Mouse (Mus musculus) embryo, embryonic 11.5 days (tissue): ENCODE results near the gene Fsd1.
"Not testable (repeated sequence)": the region's sequence is repeated elsewhere in the genome, so short reads cannot be mapped to it uniquely, and the experiment has no call there.

Experiments used
- DNase-seq: peaks from one replicate; pipeline ENCODE4 v3.0.0-alpha.2; 2012; ENCODE audit warnings: low read depth, low spot score

The Fsd1 gene

GRCm38 (mm10) chr17:55986030-55986961 is at the start of gene Fsd1:
Fsd1 (plus strand) TSS chr17:55986509.
- DNase-seq = peak; percentile 66

GRCm38 (mm10) chr17:55944387-55944865 is 41.9 kb upstream of the Fsd1 start:
- not testable (repeated sequence) for DNase-seq

DNA sequence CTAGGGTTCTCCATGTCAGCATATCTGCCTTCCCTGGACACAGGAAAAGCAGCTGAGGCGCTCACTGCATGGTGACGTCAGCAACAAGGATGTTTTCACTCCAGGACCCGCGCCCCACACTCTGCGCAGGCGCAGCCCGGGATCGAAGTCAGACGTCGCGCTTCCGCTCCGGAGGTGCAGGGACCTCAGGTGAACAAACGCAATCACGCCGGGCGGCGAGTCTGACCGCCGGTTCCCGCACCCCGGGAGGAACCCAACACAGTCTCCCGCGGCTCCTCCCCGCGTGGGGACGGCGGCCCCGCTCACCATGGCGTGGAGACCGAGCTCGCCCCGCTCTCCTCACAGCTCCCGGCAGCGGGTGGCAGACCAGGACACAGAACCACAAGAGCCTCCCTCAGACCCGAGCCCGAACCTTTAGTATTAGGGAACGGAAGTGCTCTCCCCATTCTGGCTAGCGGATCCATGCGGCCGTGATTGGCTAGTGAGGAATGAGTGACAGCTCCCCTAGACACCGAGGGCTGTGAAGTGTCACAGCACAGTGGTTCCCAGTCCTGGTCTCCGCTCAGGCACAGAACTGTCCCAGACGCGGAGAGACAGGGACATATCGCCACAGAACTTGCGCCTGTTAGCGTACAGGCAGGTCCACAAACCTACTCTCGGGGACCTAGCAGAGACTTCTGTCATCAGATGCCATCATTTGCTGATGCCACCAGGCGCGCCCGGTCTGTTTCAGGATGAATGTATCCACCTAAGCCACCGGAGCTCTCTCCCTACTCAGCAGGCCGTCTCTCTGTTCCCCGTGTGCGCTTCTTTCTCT is 41.2 kb upstream of the Fsd1 start:
- DNase-seq = not testable (repeated sequence)

DNA sequence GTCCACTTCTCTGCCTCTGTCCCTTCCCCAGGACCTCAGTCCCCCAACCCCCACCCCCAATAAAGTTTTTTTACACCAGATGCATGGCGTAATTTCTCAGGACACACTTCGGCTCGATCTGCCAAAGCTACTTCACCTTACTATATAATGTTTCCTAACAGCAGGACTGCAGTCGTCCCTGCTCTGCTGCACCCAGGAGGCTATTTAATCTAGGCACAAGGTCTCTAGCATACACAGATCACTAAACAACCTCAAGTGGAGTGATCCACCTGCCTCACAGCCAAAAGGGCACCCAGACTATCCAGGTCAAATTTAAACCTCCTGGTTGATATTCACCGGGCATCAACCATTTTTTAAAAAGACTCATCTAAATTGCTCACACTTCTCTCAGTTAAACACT is 40.6 kb upstream of the Fsd1 start:
- DNase-seq = no peak

GRCm38 (mm10) chr17:55948647-55949046 is 37.7 kb upstream of the Fsd1 start:
- no peak for DNase-seq

DNA sequence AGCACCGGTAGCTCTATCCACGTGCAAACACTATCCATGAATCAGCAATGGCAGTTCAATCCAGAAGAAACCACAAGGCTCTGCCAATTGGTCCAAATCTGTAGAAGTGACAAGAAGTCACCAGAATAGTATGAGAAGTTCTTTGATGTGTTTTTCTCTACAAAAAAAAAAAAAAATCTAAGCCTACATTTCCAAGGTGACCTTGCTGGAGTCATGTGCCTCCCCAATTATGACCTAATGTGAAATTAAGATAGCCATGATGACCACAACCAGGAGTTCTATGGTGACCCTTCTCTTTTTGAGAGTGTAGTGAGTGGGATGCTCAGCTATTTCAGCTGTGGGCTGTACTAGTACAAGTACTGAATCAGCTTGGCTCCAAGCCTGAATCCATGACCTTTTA is 36.9 kb upstream of the Fsd1 start, which contains the start of gene Zfp119b:
TSS of gene Zfp119b (minus strand) at position 101 of the 400 bp plus-strand sequence.
- DNase-seq = no peak

DNA sequence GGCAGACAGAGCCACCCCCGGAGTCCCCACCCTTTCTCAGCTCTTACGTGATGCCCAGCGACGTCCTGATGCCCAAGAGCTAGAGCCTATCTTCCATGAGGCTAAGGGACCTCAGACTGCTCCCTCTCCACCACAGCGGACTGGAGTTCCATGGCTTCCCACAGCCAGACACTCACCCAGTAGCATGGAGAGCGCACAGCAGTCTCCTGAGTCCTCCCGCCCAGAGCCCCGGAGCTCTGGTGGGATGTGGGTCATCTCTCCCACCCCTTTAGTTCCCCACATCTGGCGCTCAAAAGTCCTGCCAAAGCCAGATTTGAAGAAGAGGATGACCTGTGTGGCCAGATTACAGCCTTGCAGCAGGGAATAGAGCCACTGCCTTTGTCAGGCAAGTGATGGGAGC is 35.7 kb upstream of the Fsd1 start:
- DNase-seq = no peak

- DNase-seq = no peak
These were observed 34.3 kb upstream of the Fsd1 start for GRCm38 (mm10) chr17:55952041-55952440.

DNA sequence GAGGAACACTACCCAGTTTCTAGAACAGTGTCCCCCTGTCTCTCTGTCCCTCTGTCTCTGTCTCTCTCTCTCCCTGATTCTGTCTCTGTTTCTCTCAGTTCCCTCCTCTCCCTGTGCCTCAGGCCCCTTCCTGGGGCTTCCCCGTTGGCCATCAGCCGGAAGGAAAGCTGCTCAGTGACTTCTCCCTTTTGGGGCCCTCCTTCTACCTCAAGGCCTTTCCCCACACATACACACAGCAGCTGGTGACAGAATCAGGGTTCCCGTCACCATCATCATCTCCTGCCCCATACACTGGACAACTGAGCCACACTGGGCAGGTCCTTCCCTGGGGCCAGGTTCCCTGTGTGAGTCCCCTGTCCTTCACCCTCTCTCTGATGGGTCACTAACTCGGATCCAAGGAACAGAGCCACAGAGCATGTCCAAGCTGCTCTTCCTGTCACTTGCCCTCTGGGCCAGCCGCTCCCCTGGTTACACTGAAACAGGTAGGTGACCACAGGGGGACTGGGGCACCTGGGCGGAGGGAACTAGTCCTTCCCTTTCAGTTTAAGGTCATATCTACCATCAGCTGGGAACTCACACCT is 33.8 kb upstream of the Fsd1 start, which contains the start of gene Ebi3:
TSS of gene Ebi3 (plus strand) at position 194 of the 581 bp plus-strand sequence.
- no peak for DNase-seq

GRCm38 (mm10) chr17:55953751-55954150 is 32.6 kb upstream of the Fsd1 start:
- DNase-seq = no peak

DNA sequence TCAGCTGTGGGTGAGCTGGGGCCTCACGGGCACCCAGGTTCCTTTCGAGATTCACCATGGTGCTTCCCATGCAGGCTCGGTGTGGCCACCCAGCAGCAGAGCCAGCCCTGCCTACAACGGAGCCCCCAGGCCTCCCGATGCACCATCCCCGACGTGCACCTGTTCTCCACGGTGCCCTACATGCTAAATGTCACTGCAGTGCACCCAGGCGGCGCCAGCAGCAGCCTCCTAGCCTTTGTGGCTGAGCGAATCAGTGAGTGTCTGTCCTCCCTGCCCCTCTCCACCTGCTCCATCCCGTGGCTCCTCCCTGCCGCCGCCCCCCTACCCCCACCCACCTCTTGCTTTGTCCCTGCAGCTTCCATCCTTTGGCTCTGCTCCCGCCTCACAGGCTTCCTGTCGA is 32.1 kb upstream of the Fsd1 start:
- DNase-seq = no peak

- no peak for DNase-seq
These were observed 30.2 kb upstream of the Fsd1 start for GRCm38 (mm10) chr17:55956129-55956528.

- no peak for DNase-seq
These were observed 29.7 kb upstream of the Fsd1 start for GRCm38 (mm10) chr17:55956591-55956990.

DNA sequence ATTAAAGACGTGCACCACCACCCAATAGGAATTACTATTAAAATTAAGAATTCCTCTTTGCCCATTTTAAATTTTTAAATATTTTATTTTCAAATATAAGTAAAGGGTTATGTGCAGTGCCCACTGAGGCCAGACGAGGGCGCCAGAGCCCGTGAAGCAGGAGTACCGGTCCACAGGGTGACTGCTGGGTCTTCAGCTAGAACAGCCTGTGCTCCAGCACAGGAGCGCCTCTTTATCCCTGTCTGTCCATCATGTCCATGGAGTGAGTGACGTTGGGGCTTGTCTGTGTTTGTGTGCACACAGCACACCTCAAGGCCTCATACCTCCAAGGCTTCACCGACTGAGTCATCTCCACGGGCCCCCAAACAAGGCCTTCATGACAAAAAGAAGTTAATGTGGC is 29.1 kb upstream of the Fsd1 start:
- no peak for DNase-seq

- DNase-seq = no peak
These were observed 28.4 kb upstream of the Fsd1 start for GRCm38 (mm10) chr17:55957726-55958583.

DNA sequence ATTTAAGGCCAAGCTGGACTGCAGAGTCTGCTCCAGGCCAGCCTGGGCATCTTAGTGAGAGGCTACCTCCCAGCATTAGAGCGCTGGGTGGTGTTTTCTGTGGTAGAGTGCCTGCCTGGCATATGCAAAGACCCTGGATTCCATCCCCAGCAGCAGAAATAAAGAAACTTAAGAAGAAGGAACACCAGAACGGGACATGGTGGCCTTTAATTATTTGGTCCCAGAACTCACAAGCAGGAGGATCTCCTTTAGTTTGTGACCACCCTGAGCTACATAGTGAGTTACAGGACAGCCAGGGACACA is 27.8 kb upstream of the Fsd1 start:
- DNase-seq = no peak

GRCm38 (mm10) chr17:55958918-55959728 is 27.2 kb upstream of the Fsd1 start, which contains the start of gene Yju2:
Yju2 (plus strand) TSS chr17:55959099.
- DNase-seq = peak; percentile 90

GRCm38 (mm10) chr17:55959946-55960740 is 26.2 kb upstream of the Fsd1 start:
- DNase-seq = no peak

DNA sequence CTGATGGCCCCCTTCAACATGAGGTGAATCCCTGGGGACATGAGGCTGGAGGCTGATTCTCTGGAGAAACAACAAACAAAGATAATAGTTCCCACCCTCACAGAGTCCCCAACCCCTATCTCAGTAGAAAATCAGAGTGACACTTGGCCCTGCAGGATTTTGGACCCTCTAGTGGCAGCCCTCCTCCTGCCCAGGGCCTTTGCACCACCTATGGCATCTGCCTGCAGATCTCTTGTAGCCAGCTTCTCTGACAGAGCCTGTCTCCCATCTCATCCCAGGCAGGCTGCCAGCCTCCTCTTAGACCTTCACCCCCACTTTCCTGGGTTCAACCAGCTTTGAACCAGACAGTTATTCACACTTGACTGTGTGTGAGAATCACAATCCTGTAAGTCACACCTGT is 25.5 kb upstream of the Fsd1 start:
- no peak for DNase-seq
